Mouse (Mus musculus) cortical plate, adult 2 months (tissue): ENCODE measurements around the gene Lrrc58. TPM values are rescaled to one million over a fixed set of nuclear protein-coding genes. Genes with fewer than 3 reads are reported as not detected.

ENCODE experiments used
- H3K27ac ChIP-seq: fragments of 200-500 bp; 2 replicates; pipeline ENCODE4 v1.5.1; 2012; ENCODE audit warnings: low read length, control low read depth, inconsistent platforms; ENCODE audit not compliant: insufficient read depth
- H3K4me1 ChIP-seq: fragments of 200-500 bp; 2 replicates; pipeline ENCODE4 v1.6.1; 2011; ENCODE audit warnings: low read length; ENCODE audit not compliant: control insufficient read depth, insufficient read depth
- H3K4me3 ChIP-seq: fragments of 200-500 bp; 2 replicates; pipeline ENCODE4 v1.5.1; 2011; ENCODE audit warnings: mild to moderate bottlenecking, low read length, control low read depth; ENCODE audit not compliant: insufficient read depth
- CTCF ChIP-seq: fragments of 200-500 bp; IDR thresholded peaks from 2 replicates; pipeline ENCODE4 v1.5.1; 2011; ENCODE audit warnings: mild to moderate bottlenecking, control low read depth, low read length; ENCODE audit not compliant: insufficient read depth; ENCODE audit errors: extremely low read depth
- POLR2A ChIP-seq: fragments of 200-500 bp; IDR thresholded peaks from 2 replicates; pipeline ENCODE4 v1.6.1; 2011; ENCODE audit warnings: mild to moderate bottlenecking, low read length, control low read depth; ENCODE audit not compliant: insufficient read depth; ENCODE audit errors: extremely low read depth
- polyA plus RNA-seq: library from polyadenylated mRNA; depleted of rRNA; stranded (reverse); fragments of >200 nt; gene quantifications from 2 replicates; pipeline ENCODE4 v1.2.3, GENCODE M21; 2012; rRNA removed

Lrrc58 gene
- polyA plus RNA-seq, 1 experiment: 40.7 TPM

GRCm38 (mm10) chr16:37919000-37919399, 50.8 kb downstream of the Lrrc58 start:
- Histone ChIP-seq H3K4me3 (no peak overlapping the region), H3K4me1 (no peaks in the 10 kb centered on the region; the same call in 1 of the 2 replicates), H3K27ac (no peak overlapping the region)
- TF ChIP-seq CTCF: no peak
- TF ChIP-seq POLR2A: no peak

- TF ChIP-seq POLR2A (no peak), CTCF (no peak)
- Histone ChIP-seq H3K27ac (no peak overlapping the region), H3K4me3 (no peak overlapping the region), H3K4me1 (no peaks in the 10 kb centered on the region; the same call in 1 of the 2 replicates)
Observed at GRCm38 (mm10) chr16:37920842-37921409, 52.7 kb downstream of the Lrrc58 start.

DNA sequence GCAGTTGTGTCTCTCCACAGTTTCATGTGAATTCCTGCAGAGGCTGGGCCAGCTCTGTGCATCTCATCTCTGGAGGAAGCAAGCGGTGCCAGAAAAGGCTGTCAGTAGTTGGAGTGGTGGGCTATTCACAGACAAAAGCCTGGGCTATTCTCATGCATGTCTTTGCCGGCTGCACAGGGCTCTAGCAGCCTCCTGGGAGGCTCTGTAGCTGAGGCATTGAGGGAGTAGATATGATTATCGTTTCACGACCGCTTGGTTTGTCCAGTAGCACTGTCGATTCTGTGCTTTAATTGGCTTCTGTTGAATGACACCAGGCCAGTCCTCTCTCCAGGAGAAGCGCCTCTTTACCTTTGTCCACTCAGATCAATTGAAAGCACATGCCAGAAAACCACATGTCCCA, 57.9 kb downstream of the Lrrc58 start:
- no peak for TF ChIP-seq POLR2A
- no peak for TF ChIP-seq CTCF

DNA sequence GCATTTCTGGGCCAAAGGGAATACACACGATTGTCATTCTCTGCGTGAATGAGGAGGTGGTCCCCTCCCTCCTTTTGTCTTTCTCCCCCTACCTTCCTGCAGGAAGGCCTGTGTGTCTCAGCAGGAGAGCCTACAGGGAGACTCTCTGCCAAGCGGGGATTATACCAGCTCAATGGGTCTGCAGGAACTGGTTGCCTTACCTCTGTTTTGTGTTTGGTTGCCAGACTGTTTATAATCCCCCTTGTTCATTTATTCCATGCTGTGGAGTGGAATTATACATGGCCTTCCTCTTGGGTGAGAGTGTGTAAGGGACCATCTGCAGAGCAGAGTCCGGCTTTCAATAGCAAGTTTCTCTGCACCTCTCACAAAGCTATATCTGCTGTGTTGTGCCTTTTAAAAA, 58.9 kb downstream of the Lrrc58 start:
- no peak overlapping the region for H3K27ac ChIP-seq
- H3K4me3 ChIP-seq: no peak overlapping the region
- no peaks in the 10 kb centered on the region; the same call in 1 of the 2 replicates for H3K4me1 ChIP-seq
- no peak for TF ChIP-seq CTCF
- TF ChIP-seq POLR2A: no peak

More for the DNA sequence above, 57.9 kb downstream of the Lrrc58 start:
- H3K4me1 ChIP-seq: no peaks in the 10 kb centered on the region; the same call in 1 of the 2 replicates
- H3K27ac ChIP-seq: no peak overlapping the region
- no peak overlapping the region for H3K4me3 ChIP-seq

DNA sequence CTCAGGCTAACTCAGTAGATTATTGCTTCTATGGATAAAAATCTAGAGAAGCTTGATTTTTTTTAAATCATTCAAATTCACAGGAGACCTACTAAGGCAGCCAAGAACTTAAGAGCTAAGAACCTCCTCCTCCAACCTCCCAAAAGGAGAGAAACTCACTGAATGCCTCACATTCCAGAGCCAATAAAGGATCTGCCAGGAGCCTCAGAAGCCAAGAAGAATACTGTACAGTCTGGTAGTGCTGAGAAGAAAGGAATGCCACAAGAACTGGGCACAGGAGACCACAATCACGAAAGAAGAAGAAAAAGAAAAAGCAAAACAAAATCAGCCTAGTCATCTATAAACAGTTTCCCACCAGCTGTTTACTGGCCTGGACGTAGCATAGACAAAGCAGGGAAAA, 60.8 kb downstream of the Lrrc58 start:
- TF ChIP-seq POLR2A: no peak
- no peak for TF ChIP-seq CTCF
- H3K27ac ChIP-seq: no peak overlapping the region
- H3K4me3 ChIP-seq: no peak overlapping the region

DNA sequence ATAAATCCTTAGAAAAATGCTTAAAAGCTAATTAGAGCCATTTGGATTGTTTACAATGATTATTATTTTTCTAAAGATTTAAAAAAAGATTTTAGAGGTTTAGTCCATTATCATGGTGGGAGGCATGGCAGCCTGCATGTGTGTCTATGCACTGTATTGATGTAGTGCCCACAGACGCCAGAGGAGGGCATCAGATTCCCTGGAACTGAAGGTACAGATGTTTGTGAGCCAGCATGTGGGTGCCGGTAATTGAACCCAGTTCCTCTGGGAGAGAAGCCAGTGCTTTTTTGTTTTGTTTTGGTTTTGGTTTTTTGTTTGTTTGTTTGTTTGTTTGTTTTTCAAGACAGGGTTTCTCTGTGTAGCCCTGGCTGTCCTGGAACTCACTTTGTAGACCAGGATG, 61.4 kb downstream of the Lrrc58 start:
- TF ChIP-seq CTCF (no peak), POLR2A (no peak)
- H3K4me3 ChIP-seq: no peak overlapping the region
- no peak overlapping the region for H3K27ac ChIP-seq

More for the DNA sequence above, 60.8 kb downstream of the Lrrc58 start:
- no peaks in the 10 kb centered on the region; the same call in 1 of the 2 replicates for H3K4me1 ChIP-seq

DNA sequence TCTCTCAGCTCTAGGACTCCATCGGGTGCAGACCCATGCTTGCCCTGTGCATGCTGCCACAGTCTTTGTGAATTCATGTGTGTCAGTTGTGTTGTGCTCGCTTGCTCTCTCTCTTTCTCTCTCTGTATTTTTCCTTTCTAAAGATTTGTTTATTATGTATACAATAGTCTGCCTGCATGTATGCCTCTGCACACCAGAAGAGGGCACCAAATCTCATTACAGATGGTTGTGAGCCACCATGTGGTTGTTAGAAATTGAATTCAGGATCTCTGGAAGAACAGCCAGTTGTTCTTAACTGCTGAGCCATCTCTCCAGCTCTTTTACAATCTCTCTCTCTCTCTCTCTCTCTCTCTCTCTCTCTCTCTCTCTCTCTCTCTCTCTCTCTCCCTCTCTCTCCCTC, 66.7 kb downstream of the Lrrc58 start:
- H3K4me3 ChIP-seq: no peak overlapping the region
- TF ChIP-seq POLR2A: no peak
- no peak for TF ChIP-seq CTCF
- H3K4me1 ChIP-seq: peaks cover 3% of the 10 kb centered on the region; the same call in 1 of the 2 replicates
- no peak overlapping the region for H3K27ac ChIP-seq

More for the DNA sequence above, 61.4 kb downstream of the Lrrc58 start:
- no peaks in the 10 kb centered on the region; the same call in 1 of the 2 replicates for H3K4me1 ChIP-seq

DNA sequence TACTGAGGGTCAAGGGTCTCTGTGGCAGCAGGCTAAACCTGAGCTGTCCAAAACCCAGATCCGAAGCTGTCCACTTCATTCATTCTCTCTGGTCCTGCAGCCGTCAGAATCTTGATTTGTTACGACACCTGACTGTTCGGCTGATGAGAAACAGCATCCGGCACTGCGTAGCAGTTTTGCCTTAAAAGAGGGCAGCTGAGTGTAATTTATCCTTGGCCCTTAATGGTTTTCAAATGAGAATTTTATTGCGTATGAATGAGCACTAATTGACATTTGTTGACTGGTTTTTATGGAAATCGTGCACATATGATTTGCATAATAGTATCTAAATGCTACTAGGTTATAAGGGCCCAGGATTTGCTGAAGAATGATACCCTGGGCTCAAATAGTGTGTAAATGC, 69.1 kb downstream of the Lrrc58 start:
- Histone ChIP-seq H3K4me3 (no peak overlapping the region), H3K27ac (no peak overlapping the region), H3K4me1 (peaks cover 3% of the 10 kb centered on the region; the same call in 1 of the 2 replicates)
- TF ChIP-seq POLR2A (no peak), CTCF (no peak)

Other genes with a start within 250 kb of the Lrrc58 start
- 79.6 and 87.3 TPM in 2 replicates for gene Ndufb4, start 213.9 kb upstream of the Lrrc58 start, polyA plus RNA-seq
- 19.7 and 21.0 TPM in 2 replicates for gene Fstl1, start 91.5 kb upstream of the Lrrc58 start, polyA plus RNA-seq
- gene Gm36028, start 7.2 kb upstream of the Lrrc58 start, polyA plus RNA-seq: 0.44 and 0.54 TPM in 2 replicates
- 0.75 and 0.81 TPM in 2 replicates for gene Gpr156, start 48.1 kb downstream of the Lrrc58 start, polyA plus RNA-seq
- 45.1 and 47.2 TPM in 2 replicates for gene Gsk3b, start 220.6 kb downstream of the Lrrc58 start, polyA plus RNA-seq